Mouse (Mus musculus): ENCODE results near the gene Tkfc. TPM values are rescaled to one million over a fixed set of nuclear protein-coding genes. Genes with fewer than 3 reads are reported as not detected.
A peak's percentile ranks its signal among the peaks of the same experiment; 100 is the strongest.
"Not testable (repeated sequence)": the region's sequence is repeated elsewhere in the genome, so short reads cannot be mapped to it uniquely, and the experiment has no call there.

Gene Tkfc
- total RNA-seq, 2 experiments from 2014 or later: 16.6 to 17.7 TPM

DNA sequence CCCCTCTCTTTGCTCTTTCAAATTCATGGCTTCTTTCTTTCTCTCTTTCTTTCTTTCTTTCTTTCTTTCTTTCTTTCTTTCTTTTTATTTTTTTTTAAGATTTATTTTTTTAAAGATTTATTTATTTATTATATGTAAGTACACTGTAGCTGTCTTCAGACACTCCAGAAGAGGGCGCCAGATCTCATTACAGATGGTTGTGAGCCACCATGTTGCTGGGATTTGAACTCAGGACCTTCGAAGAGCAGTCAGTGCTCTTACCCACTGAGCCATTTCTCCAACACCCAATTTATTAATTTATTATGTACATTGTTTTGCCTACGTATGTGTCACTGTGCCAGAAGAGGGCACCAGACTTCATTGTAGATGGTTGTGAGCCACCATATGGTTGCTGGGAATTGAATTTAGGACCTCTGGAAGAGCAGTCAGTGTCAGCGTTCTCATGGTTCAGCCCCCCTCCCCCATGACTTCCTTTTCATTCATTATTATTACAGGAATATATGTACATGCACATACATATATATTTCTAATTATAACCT lies 47.5 kb downstream of the Tkfc start:
- intact Hi-C loops (cut with DNase I): not testable (repeated sequence)
- peak; percentile 44 for TF ChIP-seq CTCF (IDR thresholded peaks at IDR 0.05)

DNA sequence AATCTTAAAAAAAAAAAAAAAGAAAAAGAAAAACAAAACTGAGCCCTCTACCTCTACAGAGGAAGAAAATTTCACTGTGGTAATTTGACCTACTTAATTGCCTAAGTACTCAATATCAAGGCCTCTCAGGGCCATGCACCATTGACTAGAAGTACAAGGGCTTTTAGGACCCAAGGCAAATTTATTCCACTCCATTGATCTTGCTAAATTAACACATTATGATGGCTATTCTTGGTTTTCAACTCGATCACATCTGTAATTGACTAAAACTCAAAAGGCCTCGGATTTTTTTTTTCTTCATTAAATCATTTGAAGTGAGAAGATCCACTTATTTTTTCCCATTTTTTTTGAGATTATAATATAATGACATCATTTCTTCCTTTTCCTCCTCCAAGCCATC lies 48.0 kb downstream of the Tkfc start:
- no peak for DNase-seq (ENCODE audit: extremely low spot score in 1 of 2, low spot score in 2 of 2)
- no peak overlapping the region for H3K4me3 ChIP-seq
- intact Hi-C loops (cut with DNase I): no loop called here

More for the DNA sequence above, 47.5 kb downstream of the Tkfc start:
- H3K27ac ChIP-seq; DNase-seq (ENCODE audit: extremely low spot score in 1 of 2, low spot score in 2 of 2); H3K4me3 ChIP-seq: not testable (repeated sequence)

DNA sequence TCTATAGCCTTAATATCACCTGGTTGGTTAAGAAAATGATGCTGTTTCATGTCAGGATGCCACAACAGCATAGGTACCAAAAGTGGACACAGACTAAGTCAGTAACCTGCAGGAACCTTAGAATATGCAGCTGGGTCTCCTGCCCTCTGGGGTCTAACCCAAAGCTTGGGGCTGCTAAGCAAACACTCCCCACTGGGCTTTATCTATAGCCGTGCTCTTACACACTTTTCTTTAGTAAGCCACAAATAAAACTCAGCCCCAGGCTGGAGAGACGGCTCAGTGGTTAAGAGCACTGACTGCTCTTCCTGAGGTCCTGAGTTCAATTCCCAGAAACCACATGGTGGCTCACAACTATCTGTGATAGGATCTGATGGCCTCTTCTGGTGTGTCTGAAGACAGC lies 48.5 kb downstream of the Tkfc start:
- no peak for DNase-seq (ENCODE audit: extremely low spot score in 1 of 2, low spot score in 2 of 2)
- intact Hi-C loops (cut with DNase I): no loop called here
- Histone ChIP-seq H3K27ac (no peak overlapping the region), H3K4me3 (no peak overlapping the region)
- no peak for TF ChIP-seq CTCF (IDR thresholded peaks at IDR 0.05)

More for the DNA sequence above, 48.0 kb downstream of the Tkfc start:
- no peak for TF ChIP-seq CTCF (IDR thresholded peaks at IDR 0.05)
- H3K27ac ChIP-seq: no peak overlapping the region

DNA sequence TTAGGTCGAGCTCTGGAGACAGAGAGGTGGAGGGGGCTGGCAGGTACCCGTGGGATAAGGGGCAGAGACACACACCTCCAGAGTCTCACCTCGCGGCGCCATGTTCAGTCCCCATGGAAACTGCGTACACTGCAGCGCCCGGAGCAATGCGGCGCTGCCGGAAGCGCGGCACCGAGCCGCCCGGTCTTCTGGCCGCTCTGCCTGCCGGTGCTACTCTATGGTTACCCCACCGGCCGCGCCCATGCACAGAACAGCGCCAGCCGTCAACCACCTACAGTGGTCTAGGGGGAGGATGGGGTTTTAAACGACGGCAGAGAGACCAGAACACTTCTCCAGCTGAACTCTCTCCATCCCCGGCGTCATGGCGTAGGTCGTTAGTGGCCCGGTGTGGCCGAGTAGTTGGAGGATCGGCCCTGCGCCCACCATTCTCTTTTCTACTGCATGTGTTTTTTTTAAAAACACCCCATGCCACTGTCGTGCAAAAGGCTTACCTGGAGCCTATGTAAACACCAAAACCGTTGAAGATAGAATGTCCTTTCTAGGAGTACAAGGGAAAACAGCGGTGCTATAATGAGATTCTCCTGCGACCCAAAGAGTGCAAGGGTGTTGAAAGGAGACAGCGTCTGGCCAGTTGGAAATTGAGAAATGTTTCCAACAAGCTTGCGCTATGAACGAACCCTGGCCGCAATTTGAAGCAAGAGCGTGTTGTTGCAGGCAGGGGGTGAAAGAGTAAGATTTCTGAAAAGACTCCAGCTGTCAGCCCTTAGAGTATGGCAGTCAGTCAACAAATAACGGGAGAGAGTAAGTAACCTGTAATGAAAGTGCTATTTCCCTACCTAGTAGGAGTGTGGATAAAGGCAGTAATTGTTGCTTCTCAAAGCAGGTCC lies 49.6 kb downstream of the Tkfc start, which contains the start of gene Tmem216:
Tmem216 (minus strand) TSS at position 615 of the 887 bp plus-strand sequence.
- Histone ChIP-seq H3K4me3 (peak within 1 kb of the TSS; percentile 76), H3K27ac (peak within 1 kb of the TSS; percentile 90)
- intact Hi-C loops (cut with DNase I): loop anchor here (1.0 kb wide), 2 partner anchors 21 to 49 kb away; partner anchors contain the start of genes Cyb561a3, Ddb1, Tkfc and Tmem138
- TF ChIP-seq CTCF (IDR thresholded peaks at IDR 0.05): no peak; the same call in 1 of the 2 replicates
- peak; percentile 86 to 88 for DNase-seq (ENCODE audit: extremely low spot score in 1 of 2, low spot score in 2 of 2)

- no peak for DNase-seq (ENCODE audit: extremely low spot score in 1 of 2, low spot score in 2 of 2)
- no peak for TF ChIP-seq CTCF (IDR thresholded peaks at IDR 0.05)
- Histone ChIP-seq H3K27ac (no peak overlapping the region), H3K4me3 (no peak overlapping the region)
- intact Hi-C loops (cut with DNase I): no loop called here
Measured at GRCm38 (mm10) chr19:10539454-10539853, 66.0 kb downstream of the Tkfc start.

Other genes starting within 250 kb of the Tkfc start
- 100 to 1,000 TPM; 326 to 329 TPM for gene Syt7, start 216.6 kb downstream of the Tkfc start, total RNA-seq (2021)
- 10 to 100 TPM in 1 of 2 experiments, 1 to 10 TPM in 1; 6.9 to 15.8 TPM for gene Lrrc10b, start 148.2 kb downstream of the Tkfc start, total RNA-seq (2021)
- gene Ppp1r32, start 122.7 kb downstream of the Tkfc start, total RNA-seq (2021): 1 to 10 TPM in 1 of 2 experiments, under 1 TPM in 1; 0.61 to 1.3 TPM
- 10 to 100 TPM; 77.4 to 82.5 TPM for gene Cpsf7, start 80.4 kb downstream of the Tkfc start, total RNA-seq (2021)
- gene Sdhaf2, start 79.5 kb downstream of the Tkfc start, total RNA-seq (2021): 10 to 100 TPM; 52.2 to 56.1 TPM
- gene Tmem216, start 49.4 kb downstream of the Tkfc start, total RNA-seq (2021): 10 to 100 TPM; 12.3 to 12.7 TPM
- 10 to 100 TPM; 12.7 to 12.8 TPM for gene Cyb561a3, start 28.5 kb downstream of the Tkfc start, total RNA-seq (2021)
- gene Tmem138, start 28.3 kb downstream of the Tkfc start, total RNA-seq (2021): 10 to 100 TPM; 12.2 to 13.8 TPM
- 100 to 1,000 TPM; 191 to 206 TPM for gene Ddb1, start 327 bp downstream of the Tkfc start, total RNA-seq (2021)
- gene Vwce, start 28.6 kb upstream of the Tkfc start, total RNA-seq (2021): under 1 TPM; 0.43 to 0.65 TPM
- gene Pga5, start 72.4 kb upstream of the Tkfc start, total RNA-seq (2021): not detected
- 10 to 100 TPM; 21.6 to 24.4 TPM for gene Vps37c, start 83.1 kb upstream of the Tkfc start, total RNA-seq (2021)
- under 1 TPM; 0.16 to 0.37 TPM for gene Cd5, start 133.3 kb upstream of the Tkfc start, total RNA-seq (2021)
- 1 to 10 TPM; 2.3 to 2.8 TPM for gene Cd6, start 224.4 kb upstream of the Tkfc start, total RNA-seq (2021)
- 1 to 10 TPM; 1.1 to 1.3 TPM for gene Slc15a3, start 234.1 kb upstream of the Tkfc start, total RNA-seq (2021)